Mouse (Mus musculus) yolk sac, embryonic 10.5 days (tissue): ENCODE data around the gene Igsf8.

Source experiments
- DNase-seq: peaks from one replicate; pipeline ENCODE4 v3.0.0-alpha.2; 2017; ENCODE audit warnings: low spot score

The Igsf8 gene

DNA sequence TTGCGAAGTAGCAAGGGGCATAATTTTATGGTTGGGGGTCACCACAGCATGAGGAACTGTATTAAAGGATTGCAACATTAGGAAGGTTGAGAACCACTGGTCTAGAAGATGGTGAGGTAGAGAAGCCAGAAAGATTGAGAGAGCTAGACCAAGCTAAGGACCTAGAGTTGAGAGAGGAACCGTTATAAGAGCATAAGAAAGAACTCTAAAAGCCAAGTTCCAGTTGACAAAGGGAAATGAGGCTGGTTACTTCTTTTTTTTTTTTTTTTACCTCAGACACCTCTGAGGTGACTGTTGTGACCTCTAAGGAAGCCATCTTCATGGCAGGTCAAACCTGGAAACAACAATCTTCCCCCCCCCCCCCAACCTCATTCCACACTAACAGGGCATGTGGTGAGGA, 43.7 kb downstream of the Igsf8 start:
- no peak for DNase-seq

DNA sequence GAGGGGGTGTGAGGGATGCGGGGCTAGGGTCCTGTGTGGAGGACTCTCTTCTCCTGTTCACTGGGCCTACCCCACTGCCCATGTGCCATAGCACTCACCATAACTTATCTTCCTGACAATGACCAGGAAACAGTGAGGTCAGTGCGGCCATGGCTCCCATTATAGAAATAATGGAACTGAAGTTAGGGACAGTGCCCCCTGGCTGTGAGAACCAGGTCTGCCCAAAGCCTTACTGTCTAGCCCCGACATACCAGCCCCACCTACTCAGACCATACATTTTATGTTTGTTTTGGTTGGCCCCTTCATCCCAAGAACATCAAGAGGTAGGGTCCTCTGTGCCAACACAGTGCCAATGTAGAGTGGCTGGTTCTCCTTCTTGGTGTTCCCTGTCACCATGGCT, 44.2 kb downstream of the Igsf8 start:
- DNase-seq, result no peak

DNA sequence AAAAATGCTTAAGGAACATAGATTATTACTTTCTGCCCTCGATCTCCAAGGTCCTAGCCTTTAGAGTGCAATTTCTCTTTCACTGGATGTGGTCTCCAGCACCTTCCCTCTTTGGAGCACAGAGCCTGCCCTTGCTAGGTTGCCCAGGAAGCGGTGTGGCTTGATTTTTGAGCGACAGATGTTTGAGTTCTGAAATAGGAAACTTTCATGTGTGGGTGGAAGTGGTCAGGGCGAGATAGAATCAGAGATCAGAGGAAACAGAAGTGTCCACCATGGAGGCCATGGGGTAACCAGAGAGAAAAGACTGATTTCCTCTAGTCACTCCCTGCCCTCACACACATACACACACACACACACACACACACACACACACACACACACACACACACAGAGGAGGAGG, 44.8 kb downstream of the Igsf8 start:
- no peak for DNase-seq

DNA sequence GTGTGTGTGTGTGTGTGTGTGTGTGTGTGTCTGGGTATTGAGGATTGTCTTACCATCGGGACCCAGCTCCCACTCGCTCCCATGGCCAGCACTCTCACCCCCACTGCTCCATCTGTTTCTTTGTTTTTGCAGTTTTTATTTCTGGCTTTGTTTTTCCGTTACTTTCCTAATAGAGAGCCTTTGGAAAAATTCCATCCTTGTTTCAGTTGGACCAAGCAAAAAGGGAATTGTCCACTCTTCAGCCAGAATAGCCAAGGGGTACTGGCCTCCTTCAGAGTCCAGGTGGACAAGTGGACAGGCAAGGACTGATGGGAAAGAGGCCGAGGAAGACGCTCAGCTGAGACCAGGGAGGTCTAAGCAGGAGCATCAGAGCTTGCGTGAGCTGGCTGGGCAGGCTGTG, 45.4 kb downstream of the Igsf8 start:
- DNase-seq, result no peak

DNA sequence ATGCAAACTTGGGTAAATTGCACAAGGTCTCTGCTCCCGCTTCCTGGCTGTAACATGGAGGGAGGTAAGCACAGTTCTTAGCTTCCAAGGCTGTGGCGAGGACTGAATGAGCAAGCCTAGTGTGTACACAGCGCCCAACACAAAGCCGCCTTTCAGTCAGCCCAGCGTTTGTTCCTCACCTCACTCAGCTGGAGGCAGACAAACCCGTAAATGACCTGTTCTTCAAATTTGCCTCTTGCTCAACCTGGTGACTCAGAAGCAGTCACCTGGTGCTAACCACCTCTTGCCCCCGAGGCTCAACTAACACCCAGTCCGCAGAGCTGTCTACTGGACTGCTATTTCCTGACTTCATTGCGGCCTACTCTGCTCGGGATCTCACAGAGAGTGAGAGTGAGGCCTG, 46.5 kb downstream of the Igsf8 start:
- peak; percentile 75 for DNase-seq

DNA sequence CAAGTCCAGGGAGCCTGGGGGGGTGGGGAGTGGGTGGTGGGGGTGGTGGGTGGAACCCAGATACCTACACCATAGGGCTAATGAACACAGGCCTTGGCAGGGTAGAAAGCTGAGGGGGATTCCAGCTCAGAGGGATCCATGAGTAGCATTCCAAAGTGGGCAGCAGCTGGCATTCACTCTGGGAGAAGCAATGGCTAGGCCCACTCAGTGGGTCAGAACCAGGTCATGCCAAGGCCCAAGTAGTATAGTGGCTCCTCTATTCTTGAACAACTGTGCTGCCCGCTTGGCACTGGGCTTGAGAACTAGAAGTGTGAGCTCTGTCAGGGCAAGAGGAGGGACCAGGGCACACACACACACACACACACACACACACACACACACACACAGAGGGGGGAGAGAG, 47.0 kb downstream of the Igsf8 start:
- DNase-seq, result no peak

DNA sequence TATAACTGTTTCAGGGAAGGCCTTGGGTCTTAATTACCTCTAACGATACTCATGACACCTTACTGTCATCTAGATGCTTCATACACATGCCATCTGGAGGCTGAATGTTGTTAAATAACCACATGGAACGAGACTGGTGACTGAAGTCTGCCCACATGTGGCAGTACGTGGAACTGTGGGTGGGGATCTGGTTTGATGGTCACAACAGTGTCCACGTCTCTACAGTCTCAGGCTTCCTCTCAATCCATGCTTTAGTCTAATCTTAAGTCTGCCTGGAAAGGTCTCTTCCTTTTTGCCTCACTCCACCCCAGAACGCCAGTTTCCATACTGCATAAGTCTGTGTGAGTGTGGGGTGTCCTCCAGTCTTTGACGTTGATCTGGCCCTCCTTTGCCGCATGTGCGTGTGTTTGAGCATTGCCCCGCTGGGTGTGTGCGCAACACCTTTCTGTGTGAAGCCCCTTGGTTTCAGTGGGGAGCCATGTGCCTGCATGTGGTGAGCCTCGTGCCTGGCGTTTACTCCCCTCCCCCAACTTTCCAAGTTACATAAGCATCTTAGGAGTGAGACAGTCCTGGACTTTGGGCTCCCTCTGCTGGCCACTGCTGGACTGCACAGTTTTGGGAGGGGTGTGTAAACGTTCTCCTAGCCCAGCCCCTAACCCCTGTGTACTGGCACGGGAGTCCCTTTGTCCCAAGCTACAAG, 48.4 kb downstream of the Igsf8 start:
- peak; percentile 90 for DNase-seq

DNA sequence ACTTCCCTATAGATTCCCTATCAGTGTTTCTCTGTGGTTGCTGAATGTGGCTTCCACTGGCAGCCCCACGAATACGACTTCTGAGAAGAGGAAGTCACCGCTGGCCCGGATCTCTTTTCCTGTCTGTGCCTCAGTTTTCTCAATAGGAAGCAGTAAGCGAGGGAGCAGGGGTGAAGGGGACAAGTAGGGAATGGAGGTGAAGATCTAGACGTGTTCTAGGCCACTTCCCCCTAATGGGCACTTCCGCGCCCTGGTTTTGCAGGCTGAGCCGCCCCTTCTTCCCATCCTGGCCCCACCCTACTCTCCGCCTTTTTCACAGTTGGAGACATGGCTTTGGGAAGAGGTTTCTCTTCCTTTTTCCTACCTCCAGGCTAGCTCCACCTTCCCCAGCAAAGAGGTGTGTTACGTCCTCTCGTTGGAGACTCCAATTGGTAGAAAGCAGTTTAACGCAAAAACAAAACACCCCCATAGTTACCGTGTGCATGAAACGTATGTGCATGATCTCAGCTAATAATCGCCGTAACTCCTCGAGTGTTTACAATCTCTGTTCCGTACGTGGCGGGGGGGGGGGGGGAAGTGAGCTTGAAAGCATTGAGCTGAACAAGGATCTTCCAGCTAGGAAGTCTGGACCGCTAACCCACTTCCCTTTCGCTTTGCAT, 49.9 kb downstream of the Igsf8 start:
- DNase-seq, result peak; percentile 80

DNA sequence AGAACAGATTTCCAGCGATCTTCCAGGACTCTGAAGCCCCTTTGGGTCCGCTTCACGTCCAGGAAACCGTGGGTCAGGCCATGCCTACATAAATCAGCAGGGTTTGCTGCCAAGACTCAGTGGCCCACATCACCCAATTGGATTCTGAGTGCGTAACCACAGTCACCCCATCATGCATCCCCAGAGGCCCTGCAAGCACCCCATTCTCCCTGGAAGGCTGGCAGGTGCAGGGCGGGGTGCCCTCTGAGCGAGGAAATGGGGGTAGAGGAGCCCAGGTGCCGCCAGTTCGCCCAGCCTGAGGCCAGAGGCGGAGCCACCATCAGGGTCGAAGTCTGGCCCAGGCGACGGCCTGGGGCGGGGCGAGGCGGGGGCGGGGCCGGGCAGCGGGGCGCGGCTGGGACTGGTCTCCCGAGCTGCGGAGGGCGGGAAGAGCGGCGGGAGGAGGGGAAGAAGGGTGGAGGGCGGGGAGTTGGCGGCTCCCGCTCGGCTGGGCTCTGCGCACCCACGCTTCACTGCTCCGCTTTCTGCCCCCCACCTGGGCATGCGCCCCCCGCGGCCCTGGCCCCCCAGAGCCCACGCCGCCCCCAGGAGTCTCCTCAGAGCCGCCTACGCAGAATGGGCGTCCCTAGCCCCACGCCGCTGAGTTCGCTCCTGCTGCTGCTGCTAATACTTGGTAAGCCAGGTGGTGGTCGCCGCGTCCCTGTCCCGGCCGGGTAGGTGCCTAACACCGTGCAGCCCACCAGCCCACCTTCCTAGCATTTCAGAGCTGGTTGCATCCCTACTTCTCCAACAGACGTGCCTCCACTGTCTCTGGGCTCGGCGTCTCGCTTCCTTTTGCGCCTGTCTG, 50.7 kb downstream of the Igsf8 start:
- DNase-seq, result peak; percentile 95

DNA sequence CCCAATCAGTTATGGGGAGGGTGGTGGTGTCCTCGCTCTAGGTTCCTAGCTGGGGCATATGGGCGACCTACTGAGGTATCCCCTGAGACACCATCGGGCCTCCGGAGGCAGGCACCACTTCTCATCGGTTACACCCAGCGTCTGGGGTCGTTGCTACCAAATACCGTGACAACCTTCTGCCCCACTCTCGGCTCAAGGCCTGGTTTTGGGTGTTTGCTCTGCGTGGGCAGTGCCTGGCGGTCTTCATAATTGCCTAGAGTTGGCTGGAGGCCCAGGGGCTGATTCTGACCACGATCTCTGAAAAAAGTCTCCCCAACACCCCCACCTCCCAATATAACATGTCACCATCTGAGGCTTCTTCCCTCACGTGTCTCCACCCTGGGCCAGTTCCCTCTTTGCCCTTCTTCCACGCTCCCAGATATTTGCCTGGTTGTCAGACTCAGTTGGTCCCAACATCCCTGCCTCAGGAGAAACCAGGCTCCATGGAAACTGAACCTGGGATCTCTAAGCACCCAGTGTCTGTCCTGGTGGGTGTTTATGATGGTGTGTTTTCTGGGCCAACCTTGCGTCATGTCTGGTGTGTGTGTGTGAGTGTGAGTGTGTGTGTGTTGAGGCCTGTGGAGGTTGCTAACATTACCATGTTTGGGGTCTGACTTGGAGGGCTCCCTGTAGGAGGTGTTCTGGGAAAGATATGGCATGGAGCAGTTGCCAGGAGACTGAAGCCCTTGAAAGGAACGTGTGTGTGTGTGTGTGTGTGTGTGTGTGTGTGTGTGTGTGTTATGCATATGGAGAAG, 51.5 kb downstream of the Igsf8 start:
- DNase-seq, result no peak

DNA sequence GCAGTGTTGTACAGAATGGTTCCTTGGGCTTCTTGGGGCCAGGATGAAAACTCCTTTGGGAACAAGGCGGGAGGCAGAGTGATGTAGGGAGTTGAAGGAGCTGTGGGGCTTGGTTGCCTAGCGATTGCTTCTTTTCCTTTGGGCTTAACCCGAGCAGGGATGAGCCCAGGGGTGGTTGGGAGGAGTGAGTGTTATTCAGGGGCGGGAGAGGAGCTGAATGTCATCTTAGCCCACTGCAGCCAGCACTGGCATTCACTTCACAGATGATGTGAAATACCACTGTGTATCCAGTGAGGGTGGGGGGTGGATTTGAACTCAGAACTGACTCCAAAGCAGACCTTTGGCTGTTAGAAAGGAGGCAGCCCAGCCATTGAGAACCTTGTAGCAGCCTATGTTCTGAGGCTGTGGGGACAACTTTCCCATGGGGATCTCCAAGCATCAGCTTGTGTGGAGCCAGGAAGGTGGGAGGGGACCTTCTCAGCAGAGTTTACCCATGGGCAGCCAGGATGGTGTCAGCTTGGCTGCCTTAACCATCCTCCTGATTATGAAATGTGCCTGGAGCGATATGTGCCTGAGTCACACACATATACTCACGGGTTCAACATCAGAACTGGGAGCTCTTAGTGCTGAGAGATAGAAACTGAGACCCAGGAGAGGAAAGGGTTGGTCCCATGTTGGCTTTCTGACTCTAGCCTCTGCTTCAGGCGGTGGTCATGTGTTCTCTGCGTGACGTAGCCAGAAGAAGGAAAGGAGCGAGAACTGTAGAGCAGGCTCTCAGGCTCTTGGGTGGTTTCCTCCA, 52.4 kb downstream of the Igsf8 start:
- no peak for DNase-seq

DNA sequence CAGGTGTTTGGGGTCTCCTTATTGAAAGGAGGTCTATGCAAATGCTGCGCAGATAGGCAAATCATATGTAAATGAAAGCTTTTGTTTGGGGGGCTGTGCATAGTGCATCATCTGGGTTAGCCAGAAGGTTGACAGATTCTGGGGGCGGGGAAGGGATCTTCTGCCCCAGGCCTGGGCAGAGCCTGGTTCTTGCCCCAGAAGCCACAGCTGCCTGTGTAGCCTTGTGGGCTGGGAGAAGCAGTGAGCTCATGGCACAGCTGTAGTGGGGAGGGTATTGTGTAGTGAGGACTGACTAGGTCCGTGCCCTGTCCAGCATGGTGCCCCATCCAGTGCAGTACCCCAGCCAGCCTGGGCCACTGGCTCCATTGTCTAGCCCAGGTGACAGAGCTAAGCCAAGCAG, 53.5 kb downstream of the Igsf8 start:
- no peak for DNase-seq

DNA sequence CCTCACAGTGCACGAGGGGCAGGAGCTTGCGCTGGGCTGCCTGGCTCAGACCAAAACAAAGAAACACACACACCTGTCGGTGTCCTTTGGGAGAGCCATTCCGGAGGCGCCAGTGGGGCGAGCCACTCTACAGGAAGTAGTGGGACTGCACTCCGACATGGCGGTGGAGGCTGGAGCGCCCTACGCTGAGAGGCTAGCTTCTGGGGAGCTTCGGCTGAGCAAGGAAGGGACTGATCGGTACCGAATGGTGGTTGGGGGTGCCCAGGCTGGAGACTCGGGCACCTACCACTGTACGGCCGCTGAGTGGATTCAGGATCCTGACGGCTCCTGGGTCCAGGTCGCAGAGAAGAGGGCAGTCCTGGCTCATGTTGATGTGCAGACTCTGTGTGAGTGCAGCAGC, 56.0 kb downstream of the Igsf8 start:
- no peak for DNase-seq

DNA sequence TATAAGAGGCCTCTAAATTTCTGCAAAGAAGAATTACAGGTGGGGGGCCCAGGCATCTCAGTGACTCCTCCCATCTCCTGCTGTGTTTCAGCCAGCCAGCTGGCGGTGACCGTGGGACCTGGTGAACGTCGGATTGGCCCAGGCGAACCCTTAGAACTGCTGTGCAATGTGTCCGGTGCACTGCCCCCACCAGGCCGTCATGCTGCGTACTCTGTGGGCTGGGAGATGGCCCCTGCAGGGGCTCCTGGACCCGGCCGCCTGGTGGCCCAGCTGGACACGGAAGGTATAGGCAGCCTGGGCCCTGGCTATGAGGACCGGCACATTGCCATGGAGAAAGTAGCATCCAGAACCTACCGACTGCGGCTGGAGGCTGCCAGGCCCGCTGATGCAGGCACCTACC, 56.5 kb downstream of the Igsf8 start:
- no peak for DNase-seq

DNA sequence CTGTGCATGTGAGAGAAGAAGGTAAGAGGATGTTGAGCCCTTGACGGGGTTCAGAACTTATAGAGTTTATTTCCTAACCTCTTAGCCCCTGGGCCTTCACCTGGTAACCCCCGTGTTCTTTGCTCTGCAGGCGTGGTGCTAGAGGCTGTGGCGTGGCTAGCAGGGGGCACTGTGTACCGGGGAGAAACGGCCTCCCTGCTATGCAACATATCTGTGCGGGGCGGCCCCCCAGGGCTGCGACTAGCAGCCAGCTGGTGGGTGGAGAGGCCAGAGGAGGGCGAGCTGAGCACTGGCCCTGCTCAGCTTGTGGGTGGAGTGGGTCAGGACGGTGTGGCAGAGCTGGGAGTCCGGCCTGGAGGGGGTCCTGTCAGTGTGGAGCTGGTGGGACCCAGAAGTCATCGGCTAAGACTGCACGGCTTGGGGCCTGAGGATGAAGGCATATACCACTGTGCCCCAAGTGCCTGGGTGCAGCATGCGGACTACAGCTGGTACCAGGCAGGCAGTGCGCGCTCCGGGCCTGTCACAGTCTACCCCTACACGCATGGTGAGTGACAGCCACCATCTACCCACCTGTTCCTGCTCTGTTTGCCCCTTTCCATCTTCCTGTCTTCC, 57.1 kb downstream of the Igsf8 start:
- DNase-seq, result no peak

DNA sequence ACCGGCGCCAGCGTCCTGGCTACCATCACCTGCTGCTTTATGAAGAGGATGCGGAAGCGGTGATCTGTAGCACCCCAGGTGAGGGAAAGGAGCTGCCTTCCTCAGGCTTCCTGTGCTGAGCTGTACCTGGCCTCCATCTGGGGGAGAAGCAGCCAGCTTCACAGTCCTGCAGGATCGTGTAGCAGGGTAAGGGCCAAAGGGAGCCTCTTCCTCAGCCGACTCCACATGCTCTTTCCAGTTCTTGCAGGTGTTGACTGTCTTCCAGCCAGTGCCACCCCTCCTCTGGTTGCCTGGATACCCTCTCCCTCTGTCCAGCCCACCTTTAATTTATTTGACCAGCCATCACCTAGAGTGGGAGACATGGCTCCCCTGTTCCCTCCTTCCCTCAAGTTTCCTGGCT, 57.9 kb downstream of the Igsf8 start:
- DNase-seq, result no peak

DNA sequence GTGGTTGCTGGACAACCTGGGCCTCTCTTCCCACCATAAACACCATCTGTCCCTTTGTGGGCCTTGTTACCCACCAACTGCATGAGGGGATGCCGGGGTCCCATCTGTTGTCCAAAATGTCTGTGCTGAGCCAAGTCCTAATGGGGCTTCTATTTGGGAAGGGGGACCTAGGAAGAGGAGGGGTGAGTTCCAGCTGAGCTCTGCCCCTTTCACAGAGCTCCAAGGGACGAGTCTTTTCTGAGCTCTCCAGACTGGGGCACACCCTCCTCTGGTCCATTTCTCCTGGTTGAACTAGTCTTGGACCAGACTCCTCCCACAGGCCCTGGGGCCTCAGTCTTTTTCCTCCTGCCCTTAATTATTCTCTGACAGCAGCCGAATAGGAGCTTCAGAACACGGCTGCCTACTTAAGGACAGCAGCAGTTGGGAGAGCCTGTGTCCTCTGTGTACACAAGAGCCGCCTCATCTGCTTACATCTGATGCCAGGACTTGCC, 58.5 kb downstream of the Igsf8 start:
- no peak for DNase-seq

DNA sequence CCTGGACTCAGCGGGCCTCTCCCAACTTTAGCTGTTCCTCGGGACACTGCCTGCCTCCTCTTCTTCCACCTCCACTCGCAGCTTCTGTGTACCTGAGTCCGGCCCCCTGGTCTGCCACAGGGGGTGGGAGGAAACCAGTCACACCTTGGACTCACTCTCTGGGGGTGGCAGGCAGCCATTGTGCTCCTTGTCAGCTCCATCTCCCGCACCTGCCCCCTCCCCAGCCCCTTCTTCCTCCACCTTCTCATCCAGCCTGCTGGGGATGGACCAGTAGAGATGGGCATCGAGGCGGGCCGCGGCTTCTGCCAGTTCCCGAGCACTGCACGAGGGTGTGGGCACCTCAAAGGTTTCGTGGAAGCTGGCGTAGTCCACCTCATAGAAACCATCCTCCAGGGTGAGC, 61.3 kb downstream of the Igsf8 start:
- no peak for DNase-seq

DNA sequence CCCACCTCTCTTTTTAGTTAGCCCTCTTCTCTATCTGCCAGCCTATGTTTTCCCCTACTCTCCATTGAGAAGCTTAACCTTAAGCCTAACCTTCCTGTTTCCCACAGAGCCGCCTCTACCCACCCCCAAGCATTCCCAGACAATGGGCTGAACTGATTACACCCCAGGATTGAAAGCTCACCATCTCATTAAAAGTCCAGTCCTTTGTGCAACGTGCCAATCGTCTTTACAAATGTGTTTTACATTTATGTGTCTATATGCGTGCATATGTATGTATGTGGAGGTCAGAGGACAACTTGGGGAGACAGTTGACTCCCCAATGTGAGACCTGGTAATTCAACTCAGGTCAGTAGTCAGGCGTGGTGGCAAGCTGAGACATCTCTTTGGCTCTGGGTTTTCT, 61.9 kb downstream of the Igsf8 start:
- no peak for DNase-seq

DNA sequence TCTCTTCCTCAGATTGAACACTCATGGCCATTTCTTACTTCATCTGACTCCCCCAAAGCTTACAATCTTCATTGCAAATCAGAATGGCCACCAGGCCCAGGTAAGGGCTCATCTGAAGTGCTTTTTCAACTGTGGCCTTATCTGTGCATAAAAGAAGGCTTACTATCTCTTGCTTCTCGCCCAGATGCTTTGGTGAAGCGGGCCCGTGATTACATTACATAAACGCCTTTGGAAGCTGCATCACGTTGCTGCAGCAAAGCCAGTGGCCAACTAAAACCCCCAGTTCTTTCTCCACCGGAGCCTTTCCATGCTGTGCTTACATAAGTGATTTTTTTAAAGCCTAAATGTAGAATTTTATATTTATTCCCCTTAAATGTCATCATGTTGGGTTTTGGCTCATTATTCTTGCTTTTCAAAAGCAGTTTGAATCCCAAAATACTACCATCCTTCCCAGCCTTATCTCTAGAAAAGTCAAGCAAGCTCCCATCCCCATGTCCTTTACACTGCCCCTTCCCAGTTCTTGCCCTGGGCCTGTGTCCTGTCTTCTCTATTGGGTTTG, 62.4 kb downstream of the Igsf8 start:
- DNase-seq, result no peak

DNA sequence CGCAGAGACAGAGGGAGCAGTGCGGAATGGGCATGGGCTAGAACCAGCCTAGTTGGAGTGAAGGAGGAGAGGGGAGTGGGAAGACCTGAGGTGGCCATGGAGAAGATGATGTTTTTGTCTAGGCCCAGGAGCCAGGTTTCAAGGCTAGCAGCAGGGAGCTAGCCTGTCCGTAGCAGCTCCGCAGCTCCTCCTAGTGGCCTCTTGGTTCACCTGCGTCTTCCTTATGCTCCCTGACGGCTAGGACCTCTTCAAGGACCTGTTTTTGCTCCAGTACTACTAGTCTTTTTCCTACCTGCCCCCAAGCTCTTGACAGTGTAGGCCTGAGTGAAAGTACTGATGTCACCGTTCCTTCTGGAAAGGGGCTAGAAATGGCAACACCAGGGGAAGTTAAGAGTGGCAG, 63.3 kb downstream of the Igsf8 start:
- peak; percentile 36 for DNase-seq
